Mouse (Mus musculus): ENCODE results near the gene Olfr1054. TPM values are rescaled to one million over a fixed set of nuclear protein-coding genes. Genes with fewer than 3 reads are reported as not detected.

Gene Olfr1054
- polyA plus RNA-seq, 1 experiment = not detected

GRCm38 (mm10) chr2:86315184-86315583 is 20.0 kb downstream of the Olfr1054 start, which contains the start of gene Olfr1053:
Olfr1053 (minus strand) TSS chr2:86315284.
- TF ChIP-seq USF1 (IDR thresholded peaks at IDR 0.05; ENCODE audit: low read depth) = no peak
- TF ChIP-seq CEBPB (IDR thresholded peaks at IDR 0.05; ENCODE audit: low read depth) = no peak
- no peak for TF ChIP-seq MYOD1 (IDR thresholded peaks at IDR 0.05; ENCODE audit: control insufficient read depth, insufficient read length, low read depth)
- TF ChIP-seq CTCF (IDR thresholded peaks at IDR 0.05; ENCODE audit: control insufficient read depth, insufficient read depth, insufficient read length) = no peak
- no peaks in the 10 kb centered on the region for H3K27me3 ChIP-seq (ENCODE audit: control insufficient read depth, insufficient read depth, insufficient read length)
- H3K4me3 ChIP-seq (ENCODE audit: insufficient read depth, poor library complexity, severe bottlenecking) = no peak within 1 kb of the TSS
- no peaks in the 10 kb centered on the region for H3K79me3 ChIP-seq (ENCODE audit: low read depth)
- no peaks in the 10 kb centered on the region for H3K36me3 ChIP-seq (ENCODE audit: control insufficient read depth, insufficient read depth)
- no peak within 1 kb of the TSS for H3ac ChIP-seq (ENCODE audit: control insufficient read depth, insufficient read length, low read depth)
- no peaks in the 10 kb centered on the region for H3K79me2 ChIP-seq (ENCODE audit: control insufficient read depth, insufficient read depth)

- no peaks in the 10 kb centered on the region for H3K36me3 ChIP-seq (ENCODE audit: control insufficient read depth, insufficient read depth)
- H3ac ChIP-seq (ENCODE audit: control insufficient read depth, insufficient read length, low read depth) = no peak within 1 kb of the TSS
- H3K79me3 ChIP-seq (ENCODE audit: low read depth) = no peaks in the 10 kb centered on the region
- no peak for TF ChIP-seq USF1 (IDR thresholded peaks at IDR 0.05; ENCODE audit: low read depth)
- TF ChIP-seq MYOD1 (IDR thresholded peaks at IDR 0.05; ENCODE audit: control insufficient read depth, insufficient read length, low read depth) = no peak
- TF ChIP-seq MAX (IDR thresholded peaks at IDR 0.05) = no peak
- TF ChIP-seq FOSL1 (IDR thresholded peaks at IDR 0.05; ENCODE audit: insufficient read depth, low read length, poor library complexity, severe bottlenecking) = no peak
- no peak for TF ChIP-seq CTCF (IDR thresholded peaks at IDR 0.05; ENCODE audit: control insufficient read depth, insufficient read depth, insufficient read length)
- no peak for TF ChIP-seq MYOG (IDR thresholded peaks at IDR 0.05; ENCODE audit: control insufficient read depth, extremely low read depth, insufficient read length)
- no peak for TF ChIP-seq CEBPB (IDR thresholded peaks at IDR 0.05; ENCODE audit: low read depth)
- no peaks in the 10 kb centered on the region for H3K79me2 ChIP-seq (ENCODE audit: control insufficient read depth, insufficient read depth)
- H3K4me3 ChIP-seq (ENCODE audit: insufficient read depth, poor library complexity, severe bottlenecking) = no peak within 1 kb of the TSS
- H3K27me3 ChIP-seq (ENCODE audit: control insufficient read depth, insufficient read depth, insufficient read length) = no peaks in the 10 kb centered on the region
Observed at GRCm38 (mm10) chr2:86292155-86292554, 43.1 kb downstream of the Olfr1054 start, which contains the start of gene Olfr1052. Olfr1052 (plus strand) TSS chr2:86292455.

Other genes starting within 250 kb of the Olfr1054 start
- not detected for gene Olfr1037, start 248.0 kb downstream of the Olfr1054 start, polyA plus RNA-seq (2012; fragmentation: generic; extraction: Trizol)
- not detected for gene Olfr1039, start 199.5 kb downstream of the Olfr1054 start, polyA plus RNA-seq (2012; fragmentation: generic; extraction: Trizol)
- gene Olfr1040, start 188.7 kb downstream of the Olfr1054 start, polyA plus RNA-seq (2012; fragmentation: generic; extraction: Trizol) = not detected
- not detected for gene Olfr1042, start 173.6 kb downstream of the Olfr1054 start, polyA plus RNA-seq (2012; fragmentation: generic; extraction: Trizol)
- gene Olfr1043, start 167.9 kb downstream of the Olfr1054 start, polyA plus RNA-seq (2012; fragmentation: generic; extraction: Trizol) = not detected
- gene Olfr1044, start 157.6 kb downstream of the Olfr1054 start, polyA plus RNA-seq (2012; fragmentation: generic; extraction: Trizol) = not detected
- not detected for gene Olfr52, start 149.8 kb downstream of the Olfr1054 start, polyA plus RNA-seq (2012; fragmentation: generic; extraction: Trizol)
- not detected for gene Olfr1045, start 132.4 kb downstream of the Olfr1054 start, polyA plus RNA-seq (2012; fragmentation: generic; extraction: Trizol)
- gene Olfr1046, start 116.1 kb downstream of the Olfr1054 start, polyA plus RNA-seq (2012; fragmentation: generic; extraction: Trizol) = not detected
- gene Olfr1047, start 104.0 kb downstream of the Olfr1054 start, polyA plus RNA-seq (2012; fragmentation: generic; extraction: Trizol) = not detected
- not detected for gene Olfr1048, start 95.1 kb downstream of the Olfr1054 start, polyA plus RNA-seq (2012; fragmentation: generic; extraction: Trizol)
- not detected for gene Olfr1049, start 77.1 kb downstream of the Olfr1054 start, polyA plus RNA-seq (2012; fragmentation: generic; extraction: Trizol)
- not detected for gene Olfr1051, start 56.3 kb downstream of the Olfr1054 start, polyA plus RNA-seq (2012; fragmentation: generic; extraction: Trizol)
- not detected for gene Olfr1052, start 43.0 kb downstream of the Olfr1054 start, polyA plus RNA-seq (2012; fragmentation: generic; extraction: Trizol)
- gene Olfr1053, start 20.1 kb downstream of the Olfr1054 start, polyA plus RNA-seq (2012; fragmentation: generic; extraction: Trizol) = not detected
- gene Olfr1055, start 14.9 kb upstream of the Olfr1054 start, polyA plus RNA-seq (2012; fragmentation: generic; extraction: Trizol) = not detected
- not detected for gene Olfr1056, start 27.0 kb upstream of the Olfr1054 start, polyA plus RNA-seq (2012; fragmentation: generic; extraction: Trizol)
- not detected for gene Olfr1057, start 43.0 kb upstream of the Olfr1054 start, polyA plus RNA-seq (2012; fragmentation: generic; extraction: Trizol)
- gene Olfr1058, start 53.1 kb upstream of the Olfr1054 start, polyA plus RNA-seq (2012; fragmentation: generic; extraction: Trizol) = not detected
- not detected for gene Olfr1061, start 78.6 kb upstream of the Olfr1054 start, polyA plus RNA-seq (2012; fragmentation: generic; extraction: Trizol)
- not detected for gene Olfr1062, start 91.3 kb upstream of the Olfr1054 start, polyA plus RNA-seq (2012; fragmentation: generic; extraction: Trizol)
- not detected for gene Olfr1065, start 115.2 kb upstream of the Olfr1054 start, polyA plus RNA-seq (2012; fragmentation: generic; extraction: Trizol)
- not detected for gene Olfr1066, start 120.8 kb upstream of the Olfr1054 start, polyA plus RNA-seq (2012; fragmentation: generic; extraction: Trizol)
- gene Olfr228, start 152.0 kb upstream of the Olfr1054 start, polyA plus RNA-seq (2012; fragmentation: generic; extraction: Trizol) = not detected
- not detected for gene Olfr1076, start 173.0 kb upstream of the Olfr1054 start, polyA plus RNA-seq (2012; fragmentation: generic; extraction: Trizol)
- gene Olfr1079, start 207.0 kb upstream of the Olfr1054 start, polyA plus RNA-seq (2012; fragmentation: generic; extraction: Trizol) = not detected
- not detected for gene Olfr1080, start 222.8 kb upstream of the Olfr1054 start, polyA plus RNA-seq (2012; fragmentation: generic; extraction: Trizol)